Mouse (Mus musculus): ENCODE results near the gene Rab30. TPM values are rescaled to one million over a fixed set of nuclear protein-coding genes. Genes with fewer than 3 reads are reported as not detected.
A peak's percentile ranks its signal among the peaks of the same experiment; 100 is the strongest.
"Not testable (repeated sequence)": the region's sequence is repeated elsewhere in the genome, so short reads cannot be mapped to it uniquely, and the experiment has no call there.

Rab30 gene
- polyA plus RNA-seq, 1 experiment from 2014 or later = 19.4 TPM

DNA sequence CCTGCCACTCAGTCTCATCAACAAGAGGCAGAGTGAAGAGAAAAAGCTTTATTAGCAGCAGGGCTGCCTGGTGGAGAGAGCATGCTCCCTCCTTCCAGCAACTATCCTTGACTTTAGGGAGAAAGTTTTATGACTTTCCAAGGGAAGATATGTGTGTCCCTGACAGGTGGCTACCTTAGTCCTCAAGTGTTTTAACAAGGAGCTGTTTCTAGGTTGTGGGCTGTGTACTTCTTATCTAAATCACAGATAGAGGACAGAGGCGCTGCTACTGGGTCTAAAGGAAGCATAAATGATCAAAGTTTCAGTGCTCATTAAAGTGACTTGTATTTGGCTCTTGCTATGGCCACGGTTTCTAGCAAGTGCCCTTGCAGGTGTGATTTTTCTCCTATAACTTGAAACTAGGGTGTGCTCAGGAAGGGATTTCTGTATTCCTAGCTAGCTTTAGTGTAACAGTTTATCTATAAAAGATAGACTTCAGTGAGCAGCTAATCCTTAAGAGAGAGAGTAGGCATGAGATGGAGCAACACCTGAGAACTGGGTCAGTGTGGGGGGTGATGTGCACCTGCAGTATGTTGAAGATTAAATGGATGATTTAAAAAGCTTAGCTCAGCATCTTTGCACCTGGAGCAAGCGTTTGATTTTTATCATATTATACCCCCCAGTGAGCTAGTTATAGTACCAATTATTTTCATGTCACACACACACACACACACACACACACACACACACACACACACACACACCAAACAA is 21.1 kb upstream of the Rab30 start:
- DNase-seq (ENCODE audit: low spot score, missing footprints) (no peak), ATAC-seq (ENCODE audit: low FRiP score) (no peak)
- H3K27me3 ChIP-seq (ENCODE audit: control insufficient read depth, insufficient read depth, low read length) = no peaks in the 10 kb centered on the region
- no peak overlapping the region for H3K27ac ChIP-seq (ENCODE audit: low read depth, low read length)
- no peak overlapping the region for H3K4me3 ChIP-seq (ENCODE audit: low read depth, low read length)
- no peak overlapping the region for H3K4me2 ChIP-seq
- 81% methylated on average over 3 of the region's 3 CpGs for whole genome bisulfite sequencing
- H3K9ac ChIP-seq (ENCODE audit: low read length) = no peak overlapping the region
- H3K36me3 ChIP-seq (ENCODE audit: control insufficient read depth, insufficient read depth, low read length) = no peaks in the 10 kb centered on the region
- no peaks in the 10 kb centered on the region for H3K4me1 ChIP-seq (ENCODE audit: control insufficient read depth, insufficient read depth, low read length)
- no peaks in the 10 kb centered on the region for H3K9me3 ChIP-seq (ENCODE audit: control insufficient read depth, low read length)

DNA sequence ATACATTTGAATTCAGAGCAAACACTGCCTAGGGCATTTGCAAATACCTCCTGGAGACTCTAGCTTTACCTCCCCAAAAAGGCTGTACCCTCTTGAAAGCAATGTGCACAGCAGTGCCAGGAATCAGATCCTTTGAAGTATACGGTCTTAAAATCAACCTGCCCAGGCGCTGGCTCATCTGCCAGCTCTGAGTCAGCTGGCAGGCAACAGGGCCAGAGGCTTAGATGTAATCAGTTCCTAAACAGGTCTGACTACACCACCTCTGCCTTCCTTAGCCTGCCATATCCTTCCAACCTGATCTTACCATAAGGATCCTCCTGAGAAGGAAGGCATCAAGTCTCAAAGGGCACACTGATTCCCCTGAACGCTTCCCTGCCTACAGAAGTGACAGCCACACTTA is 17.7 kb upstream of the Rab30 start:
- Histone ChIP-seq H3K36me3 (ENCODE audit: control insufficient read depth, insufficient read depth, low read length) (no peaks in the 10 kb centered on the region), H3K4me3 (ENCODE audit: low read depth, low read length) (no peak overlapping the region), H3K9ac (ENCODE audit: low read length) (no peak overlapping the region), H3K27me3 (ENCODE audit: control insufficient read depth, insufficient read depth, low read length) (no peaks in the 10 kb centered on the region), H3K4me1 (ENCODE audit: control insufficient read depth, insufficient read depth, low read length) (no peaks in the 10 kb centered on the region), H3K9me3 (ENCODE audit: control insufficient read depth, low read length) (no peaks in the 10 kb centered on the region), H3K27ac (ENCODE audit: low read depth, low read length) (no peak overlapping the region), H3K4me2 (no peak overlapping the region)
- whole genome bisulfite sequencing = 47% methylated on average over 3 of the region's 3 CpGs
- no peak for ATAC-seq (ENCODE audit: low FRiP score)
- DNase-seq (ENCODE audit: low spot score, missing footprints) = peak; percentile 37

DNA sequence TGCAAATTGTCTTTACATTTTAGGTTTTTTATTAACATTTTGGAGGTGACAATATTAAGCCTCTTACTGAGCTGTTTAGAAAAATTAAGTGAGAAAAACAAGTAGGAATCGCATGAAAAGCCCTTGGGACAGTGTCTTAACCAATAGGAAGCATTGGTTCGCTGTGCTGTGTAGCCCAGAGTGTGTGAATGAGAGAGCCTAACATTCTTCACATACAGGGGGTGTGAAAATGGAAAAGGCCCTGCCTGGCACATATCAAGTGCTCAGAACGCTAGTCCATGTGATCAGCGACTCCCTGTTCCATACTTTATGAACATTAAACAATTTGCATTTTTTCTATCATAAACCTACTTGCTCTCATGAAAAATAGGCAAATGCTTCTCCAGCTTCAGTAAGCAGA is 17.1 kb upstream of the Rab30 start:
- no peak for DNase-seq (ENCODE audit: low spot score, missing footprints)
- no peaks in the 10 kb centered on the region for H3K9me3 ChIP-seq (ENCODE audit: control insufficient read depth, low read length)
- no peak for ATAC-seq (ENCODE audit: low FRiP score)

DNA sequence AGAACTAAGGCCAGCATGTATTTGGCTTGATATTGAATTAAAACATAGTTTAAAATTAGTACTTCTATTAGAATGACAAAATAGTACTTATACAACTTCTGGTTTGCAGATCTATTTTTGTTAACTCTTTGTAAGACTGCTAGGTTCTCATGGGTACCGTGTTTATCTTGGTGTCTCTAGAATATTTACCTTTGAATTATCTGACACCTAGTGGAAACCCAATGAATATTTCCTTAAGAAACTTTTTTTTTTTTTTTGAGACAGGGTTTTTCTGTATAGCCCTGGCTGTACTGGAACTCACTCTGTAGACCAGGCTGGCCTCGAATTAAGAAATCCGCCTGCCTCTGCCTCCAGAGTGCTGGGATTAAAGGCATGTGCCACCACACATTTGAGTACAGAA is 11.8 kb upstream of the Rab30 start:
- H3K36me3 ChIP-seq (ENCODE audit: control insufficient read depth, insufficient read depth, low read length); H3K4me1 ChIP-seq (ENCODE audit: control insufficient read depth, insufficient read depth, low read length); DNase-seq (ENCODE audit: low spot score, missing footprints); H3K4me3 ChIP-seq (ENCODE audit: low read depth, low read length); H3K27me3 ChIP-seq (ENCODE audit: control insufficient read depth, insufficient read depth, low read length); H3K27ac ChIP-seq (ENCODE audit: low read depth, low read length); ATAC-seq (ENCODE audit: low FRiP score); H3K4me2 ChIP-seq; H3K9me3 ChIP-seq (ENCODE audit: control insufficient read depth, low read length); H3K9ac ChIP-seq (ENCODE audit: low read length): not testable (repeated sequence)
- WGBS = 87% methylated on average over 3 of the region's 3 CpGs

More for the DNA sequence above, 17.1 kb upstream of the Rab30 start:
- no peaks in the 10 kb centered on the region for H3K27me3 ChIP-seq (ENCODE audit: control insufficient read depth, insufficient read depth, low read length)
- no peak overlapping the region for H3K27ac ChIP-seq (ENCODE audit: low read depth, low read length)
- no peak overlapping the region for H3K4me2 ChIP-seq
- no peak overlapping the region for H3K9ac ChIP-seq (ENCODE audit: low read length)
- no peaks in the 10 kb centered on the region for H3K36me3 ChIP-seq (ENCODE audit: control insufficient read depth, insufficient read depth, low read length)
- no peaks in the 10 kb centered on the region for H3K4me1 ChIP-seq (ENCODE audit: control insufficient read depth, insufficient read depth, low read length)
- no peak overlapping the region for H3K4me3 ChIP-seq (ENCODE audit: low read depth, low read length)
- WGBS = 84% methylated on average over 4 of the region's 4 CpGs

DNA sequence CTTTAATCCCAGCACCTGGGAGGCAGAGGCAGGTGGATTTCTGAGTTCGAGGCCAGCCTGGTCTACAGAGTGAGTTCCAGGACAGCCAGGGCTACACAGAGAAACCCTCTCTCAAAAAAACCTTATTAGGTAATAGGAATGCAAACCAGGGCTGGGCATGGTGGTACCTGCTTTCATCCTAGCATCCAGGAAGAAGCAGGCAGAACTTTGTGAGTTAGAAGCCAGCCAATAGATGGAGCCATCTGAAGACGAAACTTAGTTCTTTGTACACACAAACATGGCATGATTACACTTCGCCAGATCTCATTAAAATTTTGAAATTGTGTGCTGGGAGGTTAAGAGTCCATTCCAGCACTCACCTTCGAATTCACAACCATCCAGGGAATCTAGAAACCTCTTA is 10.9 kb upstream of the Rab30 start:
- H3K27me3 ChIP-seq (ENCODE audit: control insufficient read depth, insufficient read depth, low read length) = no peaks in the 10 kb centered on the region
- no peak overlapping the region for H3K4me2 ChIP-seq
- no peak for DNase-seq (ENCODE audit: low spot score, missing footprints)
- H3K4me1 ChIP-seq (ENCODE audit: control insufficient read depth, insufficient read depth, low read length) = no peaks in the 10 kb centered on the region
- no peaks in the 10 kb centered on the region; the same call in 1 of the 2 replicates for H3K36me3 ChIP-seq (ENCODE audit: control insufficient read depth, insufficient read depth, low read length)
- H3K27ac ChIP-seq (ENCODE audit: low read depth, low read length) = no peak overlapping the region
- WGBS = 80% methylated on average over 4 of the region's 4 CpGs
- ATAC-seq (ENCODE audit: low FRiP score) = no peak
- H3K4me3 ChIP-seq (ENCODE audit: low read depth, low read length) = no peak overlapping the region
- H3K9ac ChIP-seq (ENCODE audit: low read length) = no peak overlapping the region
- H3K9me3 ChIP-seq (ENCODE audit: control insufficient read depth, low read length) = no peaks in the 10 kb centered on the region

DNA sequence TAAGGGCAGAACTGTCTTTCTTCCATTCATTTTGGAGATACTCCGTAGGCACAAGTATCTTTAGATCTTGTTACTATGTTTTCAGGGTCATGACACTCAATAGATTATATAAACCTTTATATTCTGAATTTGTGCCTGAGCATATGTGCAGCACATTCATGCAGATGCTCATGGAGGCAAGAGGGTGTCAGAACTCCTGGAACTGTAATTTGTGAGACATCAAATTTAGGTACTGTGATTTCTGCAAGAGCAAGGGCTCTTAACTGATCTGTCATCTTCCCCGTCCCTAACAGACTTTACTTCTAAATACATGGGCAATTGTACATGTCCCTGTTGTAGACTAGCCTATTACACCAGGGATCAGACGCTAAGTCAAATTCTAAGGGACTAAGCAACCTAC is 10.4 kb upstream of the Rab30 start:
- no peak for ATAC-seq (ENCODE audit: low FRiP score)
- Histone ChIP-seq H3K4me3 (ENCODE audit: low read depth, low read length) (no peak overlapping the region), H3K4me2 (no peak overlapping the region), H3K4me1 (ENCODE audit: control insufficient read depth, insufficient read depth, low read length) (no peaks in the 10 kb centered on the region), H3K9me3 (ENCODE audit: control insufficient read depth, low read length) (no peaks in the 10 kb centered on the region), H3K36me3 (ENCODE audit: control insufficient read depth, insufficient read depth, low read length) (no peaks in the 10 kb centered on the region; the same call in 1 of the 2 replicates), H3K9ac (ENCODE audit: low read length) (no peak overlapping the region), H3K27ac (ENCODE audit: low read depth, low read length) (no peak overlapping the region), H3K27me3 (ENCODE audit: control insufficient read depth, insufficient read depth, low read length) (no peaks in the 10 kb centered on the region)
- no peak for DNase-seq (ENCODE audit: low spot score, missing footprints)
- WGBS = 79% methylated on average over 3 of the region's 3 CpGs

DNA sequence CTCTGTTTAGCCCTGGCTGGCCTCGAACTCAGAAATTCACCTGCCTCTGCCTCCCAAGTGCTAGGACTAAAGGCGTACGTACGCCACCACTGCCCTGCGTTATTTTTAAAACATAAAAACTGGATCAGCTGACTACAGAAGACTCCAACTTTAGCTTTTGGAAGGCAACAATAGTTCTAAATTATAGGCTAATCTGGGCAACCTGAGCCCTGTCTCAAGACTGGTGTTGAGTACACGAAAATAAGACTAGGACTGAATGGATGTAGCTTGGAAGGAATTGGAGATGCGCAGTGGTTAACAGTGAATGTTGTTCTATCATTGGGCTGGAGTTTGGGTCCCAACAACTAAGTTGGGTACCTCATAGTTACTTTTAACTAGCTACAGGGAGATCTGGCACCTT is 9.3 kb upstream of the Rab30 start:
- 93% methylated on average over 7 of the region's 7 CpGs for WGBS
- H3K27ac ChIP-seq (ENCODE audit: low read depth, low read length) = no peak overlapping the region
- DNase-seq (ENCODE audit: low spot score, missing footprints) (no peak), ATAC-seq (ENCODE audit: low FRiP score) (no peak)
- peaks cover 4% of the 10 kb centered on the region; the same call in 1 of the 2 replicates for H3K36me3 ChIP-seq (ENCODE audit: control insufficient read depth, insufficient read depth, low read length)
- no peak overlapping the region for H3K4me2 ChIP-seq
- no peaks in the 10 kb centered on the region for H3K27me3 ChIP-seq (ENCODE audit: control insufficient read depth, insufficient read depth, low read length)
- no peaks in the 10 kb centered on the region for H3K9me3 ChIP-seq (ENCODE audit: control insufficient read depth, low read length)
- no peak overlapping the region for H3K9ac ChIP-seq (ENCODE audit: low read length)
- H3K4me1 ChIP-seq (ENCODE audit: control insufficient read depth, insufficient read depth, low read length) = no peaks in the 10 kb centered on the region
- H3K4me3 ChIP-seq (ENCODE audit: low read depth, low read length) = no peak overlapping the region

DNA sequence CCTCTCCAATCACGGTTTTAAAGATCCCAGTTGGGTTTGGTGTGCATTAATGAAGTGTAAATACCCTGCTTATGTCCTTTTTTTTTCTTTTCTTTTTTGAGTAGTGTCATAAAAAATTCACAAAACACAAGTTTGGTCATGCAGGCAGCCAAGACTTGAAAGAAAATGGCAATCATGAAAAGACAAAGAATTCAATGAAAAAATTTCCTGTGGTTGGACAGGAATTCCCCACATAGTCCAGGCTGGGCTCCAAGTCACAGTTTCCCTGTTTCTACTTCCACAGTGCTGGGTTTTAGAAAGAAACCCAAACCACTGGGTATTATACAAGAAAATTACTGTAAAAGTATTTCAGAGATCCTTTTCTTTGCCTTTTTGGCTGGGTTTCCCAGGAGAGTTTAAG is 3.8 kb upstream of the Rab30 start:
- DNase-seq (ENCODE audit: low spot score, missing footprints) = no peak
- Histone ChIP-seq H3K27me3 (ENCODE audit: control insufficient read depth, insufficient read depth, low read length) (no peaks in the 10 kb centered on the region), H3K9me3 (ENCODE audit: control insufficient read depth, low read length) (no peaks in the 10 kb centered on the region), H3K36me3 (ENCODE audit: control insufficient read depth, insufficient read depth, low read length) (peaks cover 4% of the 10 kb centered on the region; the same call in 1 of the 2 replicates), H3K4me1 (ENCODE audit: control insufficient read depth, insufficient read depth, low read length) (peaks cover 12% of the 10 kb centered on the region), H3K9ac (ENCODE audit: low read length) (no peak overlapping the region), H3K27ac (ENCODE audit: low read depth, low read length) (no peak overlapping the region), H3K4me3 (ENCODE audit: low read depth, low read length) (no peak overlapping the region), H3K4me2 (no peak overlapping the region)
- WGBS = 91% methylated on average over 1 of the region's 1 CpGs
- no peak for ATAC-seq (ENCODE audit: low FRiP score)

DNA sequence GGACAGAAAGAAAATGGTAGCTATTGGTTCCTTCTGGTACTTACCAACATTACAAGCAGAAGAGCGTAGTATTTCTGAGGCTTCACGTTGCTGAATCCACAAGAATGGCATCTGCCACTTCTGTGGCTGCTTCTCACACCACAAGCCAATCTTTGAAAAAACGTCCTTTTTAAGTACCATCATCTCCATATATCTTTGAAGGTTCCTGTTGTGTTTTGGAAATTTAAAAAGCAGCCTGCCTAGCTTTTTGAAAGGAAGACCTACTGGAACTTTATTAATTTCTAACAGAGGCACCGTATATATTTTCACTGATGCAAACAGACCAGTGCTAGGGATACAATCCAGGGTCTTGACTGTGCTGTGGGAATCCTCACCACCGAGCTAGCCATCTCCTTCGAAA is 1.4 kb upstream of the Rab30 start:
- ATAC-seq (ENCODE audit: low FRiP score) (no peak), DNase-seq (ENCODE audit: low spot score, missing footprints) (peak; percentile 91)
- H3K36me3 ChIP-seq (ENCODE audit: control insufficient read depth, insufficient read depth, low read length) = peaks cover 4% of the 10 kb centered on the region; the same call in 1 of the 2 replicates

More for the DNA sequence above, 1.4 kb upstream of the Rab30 start:
- Histone ChIP-seq H3K4me1 (ENCODE audit: control insufficient read depth, insufficient read depth, low read length) (peaks cover 23% of the 10 kb centered on the region), H3K4me2 (peak overlapping the region; percentile 79), H3K9me3 (ENCODE audit: control insufficient read depth, low read length) (no peaks in the 10 kb centered on the region), H3K27me3 (ENCODE audit: control insufficient read depth, insufficient read depth, low read length) (no peaks in the 10 kb centered on the region), H3K4me3 (ENCODE audit: low read depth, low read length) (peak overlapping the region; percentile 75), H3K9ac (ENCODE audit: low read length) (peak overlapping the region; percentile 96), H3K27ac (ENCODE audit: low read depth, low read length) (no peak overlapping the region)
- WGBS = 49% methylated on average over 6 of the region's 6 CpGs
